Mouse (Mus musculus) stomach, embryonic 14.5 days (tissue): ENCODE data around the gene Mfrp. TPM values are rescaled to one million over a fixed set of nuclear protein-coding genes. Genes with fewer than 3 reads are reported as not detected.

Experiments
- ATAC-seq: fragments of 200-750 bp; cut with Nextera tagmentation; 2 replicates; pipeline ENCODE4 v1.8.0; 2017; ENCODE audit warnings: low read depth, moderate TSS enrichment; ENCODE audit not compliant: insufficient number of reproducible peaks, insufficient read depth, low FRiP score
- H3K27ac ChIP-seq: fragments of 300-500 bp; sonication (generic); 2 replicates; pipeline ENCODE4 v1.5.1; 2014; ENCODE audit warnings: mild to moderate bottlenecking, low read length, moderate library complexity, mixed read lengths
- H3K27me3 ChIP-seq: fragments of 300-500 bp; sonication (generic); 2 replicates; pipeline ENCODE4 v1.6.1; 2014; ENCODE audit warnings: low read length, control low read depth, mixed read lengths; ENCODE audit not compliant: control insufficient read depth, insufficient read depth
- H3K36me3 ChIP-seq: fragments of 300-500 bp; sonication (generic); 2 replicates; pipeline ENCODE4 v1.6.1; 2014; ENCODE audit warnings: mild to moderate bottlenecking, control low read depth, low read length, moderate library complexity, mixed read lengths; ENCODE audit not compliant: control insufficient read depth, insufficient read depth
- H3K4me1 ChIP-seq: fragments of 300-500 bp; sonication (generic); 2 replicates; pipeline ENCODE4 v1.6.1; 2014; ENCODE audit warnings: low read length, control low read depth, mixed read lengths; ENCODE audit not compliant: control insufficient read depth, insufficient read depth
- H3K4me2 ChIP-seq: fragments of 300-500 bp; sonication (generic); replicated peaks from 2 replicates; pipeline ENCODE4 v1.6.1; 2014; ENCODE audit warnings: low read depth, low read length, control low read depth
- H3K4me3 ChIP-seq: fragments of 300-500 bp; sonication (generic); 2 replicates; pipeline ENCODE4 v1.5.1; 2014; ENCODE audit warnings: low read depth, low read length, control low read depth
- H3K9ac ChIP-seq: fragments of 300-500 bp; sonication (generic); replicated peaks from 2 replicates; pipeline ENCODE4 v1.6.1; 2014; ENCODE audit warnings: low read depth, mild to moderate bottlenecking, control low read depth, low read length, moderate library complexity, mixed read lengths
- H3K9me3 ChIP-seq: fragments of 300-500 bp; sonication (generic); 2 replicates; pipeline ENCODE4 v1.6.1; 2016; ENCODE audit warnings: low read depth, low read length, control low read depth; ENCODE audit not compliant: control insufficient read depth
- WGBS: fragments of 180-500 bp; shearing (Covaris S2); extraction: QIAGEN DNeasy Blood & Tissue Kit; methylation state at CpG from one replicate; pipeline ENCODE4 v1.1.7; 2014; 5-methylcytosine and 5-hydroxymethylcytosine counted together
- polyA plus RNA-seq: library from polyadenylated mRNA; unstranded; fragments of >200 nt; fragmentation: Nextera tagmentation; extraction: Ambion mirVana; gene quantifications from 2 replicates; pipeline ENCODE4 v1.2.1, GENCODE M21; 2014

Gene Mfrp
- polyA plus RNA-seq, 1 experiment from 2014 or later: 0.26 TPM

DNA sequence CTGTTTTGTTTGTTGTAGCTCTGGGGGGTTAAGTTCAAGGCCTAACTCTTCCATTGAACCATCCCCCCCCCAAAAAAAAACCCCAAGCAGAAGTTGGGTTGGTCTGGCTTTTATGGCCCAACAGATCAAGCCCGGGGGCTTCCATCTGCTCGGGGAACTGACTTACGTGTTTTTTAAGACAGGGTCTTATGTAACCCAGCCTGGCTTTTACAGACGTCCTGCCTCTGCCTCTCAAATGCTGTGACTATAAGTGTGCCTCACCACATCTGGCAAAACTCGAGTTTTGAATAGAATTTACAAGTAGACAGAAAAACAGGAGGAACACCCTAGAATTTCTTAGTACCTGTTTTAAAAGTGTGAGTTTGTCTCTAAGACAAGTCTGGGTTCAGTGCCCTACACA, 19.9 kb upstream of the Mfrp start:
- Histone ChIP-seq H3K9me3 (no peaks in the 10 kb centered on the region), H3K4me1 (peaks cover 29% of the 10 kb centered on the region)
- no peak for ATAC-seq

DNA sequence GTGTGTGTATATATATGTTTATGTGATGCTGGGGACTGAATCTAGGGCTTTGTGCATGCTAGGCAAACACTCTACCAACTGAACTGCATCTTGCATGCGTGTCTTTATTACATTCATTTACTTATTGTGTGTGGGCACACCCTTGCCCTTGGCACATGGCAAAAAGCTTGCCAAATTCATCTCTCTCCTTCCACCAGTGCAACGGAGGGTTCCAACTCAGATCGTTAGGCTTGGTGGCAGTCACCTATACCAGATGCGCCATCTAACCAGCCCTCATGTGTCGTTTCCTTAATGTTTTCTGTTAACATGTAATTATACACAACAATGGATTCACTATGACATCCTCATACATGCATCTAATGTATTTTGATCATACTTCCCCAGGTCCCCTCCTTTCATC, 19.3 kb upstream of the Mfrp start:
- 92% methylated on average over 5 of the region's 5 CpGs for WGBS
- no peaks in the 10 kb centered on the region for H3K9me3 ChIP-seq
- 0 out of 2 replicates have a peak, but pooled peaks cover 6% of the 10 kb centered on the region for H3K27me3 ChIP-seq
- no peak overlapping the region for H3K9ac ChIP-seq
- peaks cover 32% of the 10 kb centered on the region for H3K4me1 ChIP-seq
- H3K36me3 ChIP-seq: no peaks in the 10 kb centered on the region
- H3K4me2 ChIP-seq: no peak overlapping the region
- no peak overlapping the region for H3K27ac ChIP-seq
- no peak for ATAC-seq
- H3K4me3 ChIP-seq: no peak overlapping the region

More for the DNA sequence above, 19.9 kb upstream of the Mfrp start:
- WGBS: 75% methylated on average over 5 of the region's 5 CpGs
- Histone ChIP-seq H3K27ac (no peak overlapping the region), H3K36me3 (no peaks in the 10 kb centered on the region), H3K27me3 (0 out of 2 replicates have a peak, but pooled peaks cover 6% of the 10 kb centered on the region), H3K4me2 (no peak overlapping the region), H3K9ac (no peak overlapping the region), H3K4me3 (no peak overlapping the region)

DNA sequence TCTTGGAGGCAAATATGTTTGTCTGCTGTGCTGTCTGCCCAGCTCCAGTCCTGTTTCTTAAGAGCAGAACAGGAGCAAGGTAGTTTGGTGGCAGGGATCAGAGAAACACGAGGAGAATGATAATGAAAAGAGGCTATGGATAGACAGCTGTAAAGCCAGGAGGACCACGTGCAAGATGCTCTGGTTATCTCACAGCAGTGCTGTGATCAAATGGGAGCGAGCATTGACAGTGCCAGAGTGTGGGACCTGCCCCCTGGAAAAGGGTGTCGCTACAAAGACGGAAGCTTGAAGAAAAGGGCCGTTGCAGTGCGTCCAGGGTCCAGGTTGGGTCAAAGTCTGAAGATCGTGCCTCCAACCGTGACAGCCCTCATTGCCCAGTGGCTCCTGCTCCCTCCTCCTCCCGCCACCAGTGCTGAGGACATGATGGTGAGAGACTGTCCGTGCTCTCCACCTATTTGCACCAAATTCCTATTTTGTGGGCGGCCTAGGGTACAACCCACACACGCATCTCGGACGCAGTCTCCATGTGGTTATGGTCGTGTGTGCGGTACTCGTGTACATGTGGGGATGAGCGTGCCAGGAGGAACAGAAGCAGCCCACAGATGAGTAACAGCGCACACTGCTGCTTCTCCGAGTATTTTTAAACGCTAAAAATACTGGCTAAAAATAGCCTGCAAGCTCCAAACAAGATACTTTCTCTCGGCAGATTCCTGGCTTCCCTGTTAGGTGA, 18.0 kb upstream of the Mfrp start:
- H3K9me3 ChIP-seq: no peaks in the 10 kb centered on the region
- peak overlapping the region; percentile 52 for H3K4me3 ChIP-seq
- peak overlapping the region; percentile 55; the same call in 1 of the 2 replicates for H3K27ac ChIP-seq
- 9% methylated on average over 23 of the region's 23 CpGs for WGBS
- peaks cover 34% of the 10 kb centered on the region for H3K4me1 ChIP-seq
- H3K4me2 ChIP-seq: peak overlapping the region; percentile 99
- no peak for ATAC-seq
- H3K36me3 ChIP-seq: no peaks in the 10 kb centered on the region
- H3K9ac ChIP-seq: no peak overlapping the region
- 0 out of 2 replicates have a peak, but pooled peaks cover 6% of the 10 kb centered on the region for H3K27me3 ChIP-seq

DNA sequence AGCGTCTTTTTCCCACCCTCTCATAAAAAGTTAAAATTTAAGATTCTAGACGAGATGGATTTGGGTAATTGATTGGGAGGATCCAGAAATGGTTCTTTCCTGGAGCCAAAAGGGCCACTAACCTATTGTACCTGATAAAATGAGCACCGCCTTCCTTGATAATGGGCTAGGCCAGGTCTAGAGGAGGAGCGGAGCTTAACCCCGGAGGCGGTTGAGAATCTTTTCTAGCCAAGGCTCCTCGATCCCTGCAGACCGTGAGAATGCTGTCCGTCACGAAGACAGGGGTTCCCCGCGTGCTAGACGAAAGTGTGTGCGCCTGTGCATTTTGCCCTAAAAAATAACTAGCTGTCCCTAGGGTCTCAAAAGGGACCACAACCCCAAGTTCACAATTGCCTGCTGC, 17.3 kb upstream of the Mfrp start:
- 2% methylated on average over 14 of the region's 14 CpGs for WGBS
- H3K4me1 ChIP-seq: peaks cover 28% of the 10 kb centered on the region
- ATAC-seq: no peak

DNA sequence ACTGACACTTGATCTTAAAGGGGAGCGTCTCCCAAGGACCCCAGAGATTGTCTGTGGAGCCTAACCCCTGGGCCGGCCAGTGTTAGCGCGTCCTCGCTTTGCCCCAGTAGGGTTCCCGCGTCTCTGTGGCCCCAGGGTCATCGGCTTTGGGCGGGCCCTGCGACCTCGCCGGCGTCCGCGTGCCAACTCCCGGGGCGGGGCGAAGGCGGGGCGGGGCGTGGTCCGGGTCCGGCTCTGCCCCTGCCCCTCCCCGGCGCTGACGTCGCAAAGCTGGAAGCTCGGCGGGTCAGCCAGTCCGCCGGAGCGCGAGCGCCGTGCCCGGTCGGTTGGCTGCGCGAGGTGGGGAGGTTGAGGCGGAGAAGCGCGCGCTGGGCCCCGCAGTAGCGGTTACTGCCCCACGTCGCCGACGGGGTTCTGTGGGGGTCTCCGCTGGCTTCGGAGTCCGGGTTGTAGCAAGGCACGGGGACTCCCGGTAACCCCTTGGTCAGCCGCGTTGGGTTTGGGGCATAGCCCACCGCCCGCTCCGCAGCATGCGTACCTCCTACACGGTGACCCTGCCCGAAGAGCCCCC, 16.8 kb upstream of the Mfrp start:
- peak overlapping the region; percentile 99 for H3K4me2 ChIP-seq
- ATAC-seq: peak; percentile 60; the same call in 1 of the 2 replicates
- peak overlapping the region; percentile 52 for H3K4me3 ChIP-seq
- H3K9me3 ChIP-seq: no peaks in the 10 kb centered on the region
- under 1% methylated on average over 62 of the region's 62 CpGs for WGBS
- peaks cover 28% of the 10 kb centered on the region for H3K4me1 ChIP-seq
- peak overlapping the region; percentile 51; the same call in 1 of the 2 replicates for H3K9ac ChIP-seq
- 0 out of 2 replicates have a peak, but pooled peaks cover 6% of the 10 kb centered on the region for H3K27me3 ChIP-seq
- H3K36me3 ChIP-seq: no peaks in the 10 kb centered on the region
- H3K27ac ChIP-seq: peak overlapping the region; percentile 21; the same call in 1 of the 2 replicates

More for the DNA sequence above, 17.3 kb upstream of the Mfrp start:
- peak overlapping the region; percentile 21; the same call in 1 of the 2 replicates for H3K27ac ChIP-seq
- H3K36me3 ChIP-seq: no peaks in the 10 kb centered on the region
- peak overlapping the region; percentile 52 for H3K4me3 ChIP-seq
- no peaks in the 10 kb centered on the region for H3K9me3 ChIP-seq
- peak overlapping the region; percentile 99 for H3K4me2 ChIP-seq
- H3K9ac ChIP-seq: peak overlapping the region; percentile 51; the same call in 1 of the 2 replicates
- 0 out of 2 replicates have a peak, but pooled peaks cover 6% of the 10 kb centered on the region for H3K27me3 ChIP-seq

DNA sequence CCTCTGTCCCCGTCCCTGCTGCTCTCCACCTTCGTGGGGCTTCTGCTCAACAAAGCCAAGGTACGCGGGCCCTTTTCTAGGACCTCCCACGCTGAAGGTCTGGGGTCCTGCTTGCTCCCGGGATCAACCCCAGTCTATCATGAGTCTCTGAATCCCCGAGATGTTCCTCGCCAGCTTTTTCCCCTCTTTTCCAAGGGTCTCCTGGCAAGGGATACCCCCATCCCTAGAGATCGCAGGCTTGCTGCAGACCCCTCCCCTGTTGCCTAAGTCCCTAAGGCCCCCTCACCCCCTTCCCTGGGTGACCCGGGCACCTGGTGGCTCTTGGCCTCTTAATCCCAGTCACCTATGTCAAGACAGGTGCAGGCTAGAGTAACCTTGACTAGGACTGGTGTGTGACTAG, 16.3 kb upstream of the Mfrp start:
- peaks cover 28% of the 10 kb centered on the region for H3K4me1 ChIP-seq
- no peak overlapping the region for H3K27ac ChIP-seq
- peak overlapping the region; percentile 52 for H3K4me3 ChIP-seq
- H3K36me3 ChIP-seq: peaks cover 3% of the 10 kb centered on the region; the same call in 1 of the 2 replicates
- H3K4me2 ChIP-seq: peak overlapping the region; percentile 99
- H3K27me3 ChIP-seq: 0 out of 2 replicates have a peak, but pooled peaks cover 6% of the 10 kb centered on the region
- WGBS: 3% methylated on average over 10 of the region's 10 CpGs
- ATAC-seq: no peak
- peak overlapping the region; percentile 51; the same call in 1 of the 2 replicates for H3K9ac ChIP-seq
- H3K9me3 ChIP-seq: no peaks in the 10 kb centered on the region

DNA sequence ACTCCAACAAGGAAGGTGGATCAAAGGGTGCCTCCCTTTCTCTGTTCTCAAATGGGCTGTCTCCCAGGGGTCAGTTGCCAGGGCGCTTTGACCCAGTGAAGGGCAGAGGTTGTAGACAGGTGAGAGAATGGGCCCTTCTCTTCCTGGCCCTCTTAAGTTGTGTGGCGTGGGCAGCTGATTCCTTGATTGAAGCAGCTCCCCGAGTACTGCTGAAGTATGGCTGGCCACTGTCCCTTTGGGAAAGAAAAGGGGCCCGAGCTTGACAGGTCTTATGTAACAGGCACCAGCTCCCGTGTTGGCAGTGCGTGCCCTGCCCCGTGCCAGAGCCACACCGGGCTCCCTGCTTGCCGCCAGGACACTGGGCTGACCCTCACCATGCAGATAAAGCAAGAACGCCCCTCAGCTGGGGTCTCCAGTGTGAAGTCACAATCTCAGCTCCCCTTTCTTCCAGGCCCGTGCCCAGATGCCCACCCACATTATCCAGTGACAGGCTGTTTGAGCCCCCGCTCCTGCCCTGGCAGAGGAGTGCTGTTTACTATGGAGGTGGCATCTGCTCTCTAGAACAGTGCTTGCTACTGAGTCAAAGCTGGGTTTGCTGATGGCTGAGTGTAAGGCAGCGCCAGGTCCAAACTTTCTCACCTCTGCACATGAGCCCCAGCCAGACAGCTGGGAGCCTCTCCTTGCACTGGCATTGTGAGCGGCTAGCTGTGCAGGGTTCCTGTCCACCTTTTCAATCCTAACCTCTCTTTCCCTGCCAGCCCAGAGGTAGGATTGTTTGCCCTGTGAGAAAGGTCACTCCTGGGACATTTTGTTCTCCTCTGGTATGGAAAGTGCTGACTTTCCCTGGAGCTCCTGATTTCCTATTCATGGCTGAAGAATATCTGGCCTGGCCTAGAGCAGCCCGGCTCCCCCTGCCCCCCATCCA, 15.5 kb upstream of the Mfrp start:
- H3K4me3 ChIP-seq: no peak overlapping the region; the same call in 1 of the 2 replicates
- H3K36me3 ChIP-seq: peaks cover 3% of the 10 kb centered on the region; the same call in 1 of the 2 replicates
- H3K4me2 ChIP-seq: peak overlapping the region; percentile 99
- H3K4me1 ChIP-seq: peaks cover 26% of the 10 kb centered on the region
- H3K9ac ChIP-seq: no peak overlapping the region
- no peak for ATAC-seq
- H3K9me3 ChIP-seq: no peaks in the 10 kb centered on the region
- 0 out of 2 replicates have a peak, but pooled peaks cover 6% of the 10 kb centered on the region for H3K27me3 ChIP-seq
- WGBS: 69% methylated on average over 15 of the region's 15 CpGs
- no peak overlapping the region for H3K27ac ChIP-seq

DNA sequence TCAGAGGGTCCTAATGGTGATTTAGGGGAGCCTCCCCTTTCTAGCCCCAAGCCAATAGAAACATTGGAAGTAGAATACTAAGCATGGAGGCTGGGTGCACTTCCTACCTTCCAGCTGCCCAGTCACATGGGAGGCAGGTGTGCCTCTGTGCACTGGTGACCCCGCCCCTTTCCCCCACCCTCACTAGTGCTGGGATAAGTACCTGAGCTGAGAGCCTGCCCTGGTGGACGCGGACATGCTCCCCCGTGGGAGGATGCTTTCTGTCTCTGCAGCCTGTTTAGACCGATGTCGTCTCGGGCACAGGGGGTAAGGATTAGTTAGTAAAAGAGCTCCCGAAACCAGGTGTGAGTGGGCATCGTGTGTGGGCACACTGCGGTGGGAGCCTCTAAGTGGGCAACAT, 14.6 kb upstream of the Mfrp start:
- H3K9me3 ChIP-seq: no peaks in the 10 kb centered on the region
- no peak overlapping the region for H3K4me2 ChIP-seq
- WGBS: 49% methylated on average over 10 of the region's 10 CpGs

More for the DNA sequence above, 14.6 kb upstream of the Mfrp start:
- no peak for ATAC-seq
- Histone ChIP-seq H3K4me3 (no peak overlapping the region), H3K9ac (no peak overlapping the region), H3K4me1 (peaks cover 24% of the 10 kb centered on the region), H3K27ac (no peak overlapping the region), H3K36me3 (peaks cover 6% of the 10 kb centered on the region; the same call in 1 of the 2 replicates), H3K27me3 (0 out of 2 replicates have a peak, but pooled peaks cover 6% of the 10 kb centered on the region)
